Mouse (Mus musculus) MEL (cell line): ENCODE results near the gene Ppm1m.

Experiments used
- CTCF ChIP-seq, 3 experiments: IDR thresholded peaks in 2 of 3; conservative IDR thresholded peaks in 1 of 3; 2 replicates each; pipeline ENCODE4 v1.5.1; 2011 to 2012; ENCODE audit warnings: low read length in 3 of 3, low read depth in 2 of 3, mild to moderate bottlenecking in 2 of 3, improper control_type of control experiment in 1 of 3, inconsistent platforms in 1 of 3, mixed read lengths in 1 of 3, moderate library complexity in 1 of 3; ENCODE audit not compliant: control insufficient read depth in 1 of 3, insufficient read depth in 1 of 3, poor library complexity in 1 of 3, severe bottlenecking in 1 of 3
- GATA1 ChIP-seq: IDR thresholded peaks from 2 replicates; pipeline ENCODE4 v1.6.1; 2011; ENCODE audit warnings: low read depth, low read length, improper control_type of control experiment
- MEF2A ChIP-seq: IDR thresholded peaks from 2 replicates; pipeline ENCODE4 v1.6.1; 2014; ENCODE audit warnings: low read depth, mild to moderate bottlenecking, inconsistent platforms, low read length, improper control_type of control experiment; ENCODE audit not compliant: poor library complexity, insufficient replicate concordance, severe bottlenecking; ENCODE audit errors: extremely low read depth
- POLR2A ChIP-seq, 2 experiments: IDR thresholded peaks; 2 replicates each; pipeline ENCODE4 v1.6.1; 2011 to 2012; ENCODE audit warnings: low read length in 2 of 2, mild to moderate bottlenecking in 2 of 2, control low read depth in 1 of 2, improper control_type of control experiment in 1 of 2, low read depth in 1 of 2, moderate library complexity in 1 of 2; ENCODE audit not compliant: control insufficient read depth in 1 of 2, insufficient read depth in 1 of 2, poor library complexity in 1 of 2
- SIN3A ChIP-seq: IDR thresholded peaks from 2 replicates; pipeline ENCODE4 v1.6.1; 2012; ENCODE audit warnings: low read length, improper control_type of control experiment, inconsistent platforms
- ZNF384 ChIP-seq: IDR thresholded peaks from 2 replicates; pipeline ENCODE4 v1.6.1; 2012; ENCODE audit warnings: low read depth, mild to moderate bottlenecking, inconsistent platforms, low read length, improper control_type of control experiment

DNA sequence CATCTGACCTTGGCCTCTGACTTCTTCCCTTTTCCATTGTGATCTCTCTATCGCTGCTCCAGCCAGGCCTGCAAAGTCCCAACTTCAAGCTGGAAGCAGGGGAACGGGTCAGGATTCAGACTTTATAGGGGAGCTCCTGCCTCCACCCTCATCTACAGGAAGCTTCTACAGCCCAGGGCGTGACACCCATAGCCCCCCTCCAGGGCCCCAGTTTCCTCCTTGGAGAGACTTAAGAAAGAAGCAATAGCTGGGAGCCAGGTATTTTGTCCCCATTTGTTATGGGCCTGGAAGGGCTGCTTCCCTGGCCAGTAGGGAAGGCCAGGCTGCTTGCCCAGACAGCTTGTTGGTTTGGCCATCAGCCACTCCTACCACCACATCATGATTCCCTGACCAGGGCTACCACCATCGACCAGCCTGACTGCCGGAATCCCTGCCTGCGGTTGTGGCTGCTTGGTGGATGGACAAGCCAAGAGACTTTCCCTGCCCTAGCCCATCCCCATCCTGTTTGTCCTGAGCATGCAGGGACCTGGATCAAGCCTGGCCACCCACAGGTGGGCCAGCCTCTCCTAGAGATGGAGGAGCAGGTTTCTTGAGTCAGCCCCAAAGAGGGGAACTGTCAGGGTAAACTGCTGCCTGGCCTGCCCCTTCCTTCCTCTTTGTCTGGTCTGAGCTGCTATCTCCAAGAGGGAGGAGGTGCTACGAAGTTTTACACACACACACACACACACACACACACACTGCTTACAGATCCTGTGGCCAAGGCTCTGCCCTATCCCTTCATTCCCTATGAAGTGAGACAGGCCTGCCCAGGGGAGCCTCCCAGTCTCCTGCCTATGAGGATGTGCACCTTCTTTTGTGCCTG is 4.7 kb upstream of the Ppm1m start:
- TF ChIP-seq ZNF384 (no peak), MEF2A (no peak), POLR2A (IDR thresholded peaks at IDR 0.05; ENCODE audit: control insufficient read depth in 1 of 2, insufficient read depth in 1 of 2, low read depth in 1 of 2, low read length in 2 of 2, poor library complexity in 1 of 2) (no peak; a peak in 1 of 4 replicates), GATA1 (0 out of 2 replicates have a peak, but pooled peaks have one; percentile 12), SIN3A (0 out of 2 replicates have a peak, but pooled peaks have one; percentile 40), CTCF (IDR thresholded peaks at IDR 0.05 in 2 of 3, conservative IDR thresholded peaks at IDR 0.05 in 1 of 3; ENCODE audit: control insufficient read depth in 1 of 3, insufficient read depth in 1 of 3, low read depth in 2 of 3, low read length in 3 of 3, poor library complexity in 1 of 3, severe bottlenecking in 1 of 3) (no peak)
